Mouse (Mus musculus): ENCODE results near the gene Prl2b1. TPM values are rescaled to one million over a fixed set of nuclear protein-coding genes. Genes with fewer than 3 reads are reported as not detected.

Gene Prl2b1
- polyA plus RNA-seq (2012; rRNA removed) = 4.4 and 12.1 TPM in 2 replicates

DNA sequence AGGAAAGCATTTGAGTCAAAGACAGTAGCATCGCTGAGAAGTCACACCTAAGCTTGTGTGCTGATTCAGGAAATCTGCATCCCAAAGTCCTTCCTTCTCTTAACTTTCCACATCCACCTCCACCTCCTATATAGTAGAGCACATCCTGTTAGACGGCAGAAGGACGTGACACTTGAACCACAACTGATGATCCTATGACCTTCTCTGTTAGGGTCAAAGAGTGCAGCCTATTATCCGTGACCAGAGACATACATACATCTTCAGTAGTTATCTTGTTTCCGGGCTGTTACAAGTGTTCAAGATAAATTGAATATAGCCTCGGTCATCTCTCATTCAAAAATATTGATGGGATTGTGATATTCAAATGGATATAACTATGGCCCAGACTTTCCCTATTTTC lies at the start of gene Prl2b1:
Prl2b1 (minus strand) TSS at position 101 of the 400 bp plus-strand sequence.
- no peak for DNase-seq (ENCODE audit: extremely low spot score in 1 of 2, low spot score in 1 of 2)

DNA sequence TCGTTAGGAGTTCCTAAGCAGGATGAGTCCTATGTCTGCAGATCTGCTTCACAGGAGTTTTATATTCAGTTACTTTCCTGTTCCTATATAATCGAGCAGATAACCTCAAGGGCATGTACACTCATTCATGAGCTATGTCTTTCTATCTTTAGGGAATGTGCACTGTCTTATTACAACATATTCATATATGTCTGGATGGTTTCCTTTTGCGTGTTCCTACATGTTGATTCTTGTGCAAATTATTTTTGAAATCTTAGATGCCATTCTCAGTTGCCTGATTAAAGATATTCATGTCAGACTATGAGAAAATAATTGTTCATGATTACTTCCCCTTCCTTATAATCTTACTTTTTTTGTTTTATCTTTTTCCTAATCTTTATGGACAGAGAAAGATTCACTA lies 47.9 kb upstream of the Prl2b1 start, which contains the start of gene Prl8a6:
Prl8a6 (minus strand) TSS at position 101 of the 400 bp plus-strand sequence.
- DNase-seq (ENCODE audit: extremely low spot score in 1 of 2, low spot score in 1 of 2) = no peak

DNA sequence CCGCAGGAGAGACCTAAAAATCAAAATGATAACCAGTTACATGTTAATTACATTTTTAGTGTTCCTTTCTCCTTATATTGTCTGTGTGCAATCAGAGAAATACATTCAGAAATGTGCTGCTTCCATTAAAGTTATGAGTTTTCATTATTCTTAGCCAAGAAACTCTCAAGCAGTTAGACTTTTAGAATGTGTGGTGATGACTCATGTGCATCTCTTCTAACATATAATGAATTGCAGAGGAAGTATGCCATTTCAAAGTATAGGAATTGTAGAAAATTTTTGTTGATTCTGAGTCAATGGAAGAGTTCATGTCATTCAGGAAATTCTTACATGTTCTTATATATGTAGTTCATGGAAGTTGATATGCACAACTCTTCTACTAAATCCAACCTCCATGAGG lies 42.5 kb upstream of the Prl2b1 start:
- DNase-seq (ENCODE audit: extremely low spot score in 1 of 2, low spot score in 1 of 2) = peak in 1 of 2 experiments; percentile 4

DNA sequence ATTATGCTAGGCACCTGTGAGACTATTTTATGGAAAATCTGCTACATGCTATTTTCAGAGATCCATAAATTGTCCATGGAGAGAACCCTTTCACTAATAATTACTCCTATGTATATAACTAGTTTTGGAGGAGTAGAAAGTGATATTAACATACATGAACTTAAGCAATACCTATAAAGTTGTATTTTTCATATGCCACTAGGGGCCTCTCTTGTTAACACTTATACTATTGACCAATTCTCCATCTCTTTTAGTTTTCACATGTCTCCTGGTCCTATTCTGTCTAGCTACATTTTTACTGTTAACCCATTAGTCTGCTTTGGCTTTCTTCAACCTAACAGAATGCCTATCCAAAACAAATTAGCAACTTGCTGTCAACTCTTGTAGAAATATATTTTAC lies 23.0 kb upstream of the Prl2b1 start:
- no peak for DNase-seq (ENCODE audit: extremely low spot score in 1 of 2, low spot score in 1 of 2)

DNA sequence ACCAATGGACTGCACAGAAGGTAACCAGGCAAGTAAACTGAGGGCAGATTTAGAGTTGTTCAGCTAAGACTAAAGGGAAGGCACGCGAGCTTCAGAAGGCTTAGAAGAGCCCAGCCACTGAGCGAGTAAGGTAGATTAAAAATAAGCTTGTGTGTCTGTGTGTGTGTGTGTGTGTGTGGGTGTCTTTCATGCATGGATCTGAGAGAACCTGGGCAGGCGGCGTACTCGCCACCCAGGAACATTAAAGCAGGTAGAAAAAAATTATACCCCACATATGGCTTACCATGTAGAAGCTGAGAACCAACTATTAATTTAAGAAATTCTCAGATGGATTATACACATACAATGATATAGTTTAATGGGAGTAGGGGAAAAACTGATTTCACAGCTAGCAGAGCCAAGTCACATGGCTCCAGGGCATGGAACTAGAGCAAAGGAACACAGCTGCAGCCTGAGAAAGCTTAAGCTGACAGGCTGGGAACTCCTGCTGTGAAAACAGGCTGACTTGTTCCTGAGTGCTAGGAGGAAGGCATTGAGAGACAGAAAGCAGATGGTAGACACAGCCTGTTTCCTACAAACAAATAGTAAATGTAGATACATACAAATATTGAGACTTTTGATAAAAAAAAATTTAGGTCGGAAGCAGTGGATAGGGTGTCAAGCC lies 8.5 kb upstream of the Prl2b1 start:
- DNase-seq (ENCODE audit: extremely low spot score in 1 of 2, low spot score in 1 of 2) = peak in 1 of 2 experiments; percentile 1

DNA sequence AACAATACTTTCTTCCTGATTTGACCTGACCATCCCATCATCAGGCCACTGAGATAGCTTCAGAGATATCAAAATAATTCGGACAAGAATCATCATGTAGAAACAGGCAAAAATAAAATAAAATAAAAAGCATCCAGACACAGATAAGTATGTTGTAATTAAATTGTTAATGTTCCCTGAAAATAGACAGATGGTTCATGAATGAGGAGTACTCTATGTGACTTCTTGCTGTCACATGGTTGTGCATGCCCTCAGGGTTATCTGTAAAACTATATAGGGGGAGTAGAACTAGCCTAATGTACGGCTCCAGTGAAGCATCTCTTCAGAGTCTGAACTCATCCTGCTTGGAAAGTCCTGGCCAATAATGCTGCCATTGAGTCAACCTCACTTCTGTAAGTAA lies 45.3 kb downstream of the Prl2b1 start, which contains the start of gene Prl8a2:
Prl8a2 (plus strand) TSS at position 301 of the 400 bp plus-strand sequence.
- DNase-seq (ENCODE audit: extremely low spot score in 1 of 2, low spot score in 1 of 2) = no peak

DNA sequence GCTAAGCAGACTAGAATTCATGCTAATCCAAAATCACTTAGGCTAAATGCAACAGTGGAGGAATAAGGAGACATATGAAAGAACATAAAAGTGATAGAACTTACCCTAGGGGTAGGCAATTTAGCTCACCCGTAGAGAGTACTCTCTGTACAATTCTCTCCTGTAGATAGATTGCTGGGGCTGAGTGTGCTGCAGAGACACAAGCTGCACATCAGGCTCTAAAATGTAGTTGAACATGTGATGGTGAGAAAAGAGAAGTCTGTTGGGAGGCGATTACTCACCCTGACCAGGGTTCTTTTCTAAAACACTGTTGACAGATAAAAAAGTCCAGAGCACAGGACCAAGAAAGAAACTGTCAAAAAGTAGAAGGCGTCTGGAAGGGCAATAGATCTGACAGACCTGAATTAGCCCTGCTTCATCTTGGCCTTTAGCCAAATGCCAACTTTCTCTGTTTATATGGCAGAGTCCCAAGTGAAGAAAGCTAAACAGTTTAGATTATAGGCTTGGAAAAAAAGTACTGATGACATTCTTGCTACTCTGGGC lies 47.8 kb downstream of the Prl2b1 start:
- no peak for DNase-seq (ENCODE audit: extremely low spot score in 1 of 2, low spot score in 1 of 2)

DNA sequence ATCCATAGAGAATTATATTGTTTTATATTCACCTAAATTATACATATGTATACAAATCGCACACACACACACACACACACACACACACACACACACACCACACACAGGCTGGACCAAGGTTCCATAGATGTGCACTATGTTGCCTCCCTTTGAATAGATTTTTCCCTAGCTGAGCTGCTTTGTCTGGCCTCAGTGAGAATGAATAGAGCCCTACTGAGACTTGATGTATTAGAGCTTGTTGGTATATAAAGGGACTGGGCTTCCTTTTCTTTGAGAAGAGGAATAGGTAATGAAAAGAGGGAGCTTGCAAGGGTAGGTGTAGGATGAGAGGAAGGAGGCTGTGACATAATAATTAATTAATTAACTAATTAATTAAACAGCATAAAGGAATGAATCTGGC lies 55.7 kb downstream of the Prl2b1 start:
- DNase-seq (ENCODE audit: extremely low spot score in 1 of 2, low spot score in 1 of 2) = no peak

Other genes starting within 250 kb of the Prl2b1 start
- not detected in 2 replicates for gene Prl3d3, start 234.1 kb downstream of the Prl2b1 start, polyA plus RNA-seq (2012; rRNA removed)
- gene Prl3c1, start 194.2 kb downstream of the Prl2b1 start, polyA plus RNA-seq (2012; rRNA removed) = not detected in 2 replicates
- 25.7 and 68.4 TPM in 2 replicates for gene Prl3b1, start 149.0 kb downstream of the Prl2b1 start, polyA plus RNA-seq (2012; rRNA removed)
- not detected in 2 replicates for gene Prl3a1, start 131.4 kb downstream of the Prl2b1 start, polyA plus RNA-seq (2012; rRNA removed)
- 0.28 and 0.63 TPM in 2 replicates for gene Prl6a1, start 78.2 kb downstream of the Prl2b1 start, polyA plus RNA-seq (2012; rRNA removed)
- 1.9 and 6.0 TPM in 2 replicates for gene Prl8a2, start 45.2 kb downstream of the Prl2b1 start, polyA plus RNA-seq (2012; rRNA removed)
- gene Prl8a6, start 47.8 kb upstream of the Prl2b1 start, polyA plus RNA-seq (2012; rRNA removed) = 0.17 TPM in 1 of 2 replicates, not detected in the other
- 0.12 and 0.59 TPM in 2 replicates for gene Prl8a8, start 122.4 kb upstream of the Prl2b1 start, polyA plus RNA-seq (2012; rRNA removed)
- gene Prl8a9, start 173.8 kb upstream of the Prl2b1 start, polyA plus RNA-seq (2012; rRNA removed) = 2.8 and 6.9 TPM in 2 replicates
- 0.25 TPM in 1 of 2 replicates, not detected in the other for gene Prl8a1, start 191.3 kb upstream of the Prl2b1 start, polyA plus RNA-seq (2012; rRNA removed)
- 0.36 and 0.46 TPM in 2 replicates for gene Prl7b1, start 219.7 kb upstream of the Prl2b1 start, polyA plus RNA-seq (2012; rRNA removed)

All from frontal cortex, adult 2 months (tissue).